Mouse (Mus musculus) E14TG2a.4 (cell line): ENCODE results near the gene Col1a1.

Experiments used
- H3K27me3 ChIP-seq: 2 replicates; pipeline ENCODE4 v1.6.1; 2014; ENCODE audit warnings: low read length, control low read depth; ENCODE audit not compliant: insufficient read depth
- H3K36me3 ChIP-seq: 2 replicates; pipeline ENCODE4 v1.6.1; 2014; ENCODE audit warnings: low read length, control low read depth; ENCODE audit not compliant: insufficient read depth
- H3K4me1 ChIP-seq: replicated peaks from 2 replicates; pipeline ENCODE4 v1.6.1; 2014; ENCODE audit warnings: low read depth, low read length, control low read depth
- H3K4me3 ChIP-seq: replicated peaks from 2 replicates; pipeline ENCODE4 v1.5.1; 2014; ENCODE audit warnings: mild to moderate bottlenecking, low read length
- H3K9me3 ChIP-seq: 2 replicates; pipeline ENCODE4 v1.6.1; 2014; ENCODE audit warnings: low read length, control low read depth
- CTCF ChIP-seq: conservative IDR thresholded peaks from 2 replicates; pipeline ENCODE4 v1.5.1; 2014; ENCODE audit warnings: low read length
- NANOG ChIP-seq: IDR thresholded peaks from 2 replicates; pipeline ENCODE4 v1.6.1; 2014; ENCODE audit warnings: borderline replicate concordance, low read length, mixed read lengths
- POU5F1 ChIP-seq: IDR thresholded peaks from 2 replicates; pipeline ENCODE4 v1.6.1; 2014; ENCODE audit warnings: low read length, borderline replicate concordance

Gene Col1a1

DNA sequence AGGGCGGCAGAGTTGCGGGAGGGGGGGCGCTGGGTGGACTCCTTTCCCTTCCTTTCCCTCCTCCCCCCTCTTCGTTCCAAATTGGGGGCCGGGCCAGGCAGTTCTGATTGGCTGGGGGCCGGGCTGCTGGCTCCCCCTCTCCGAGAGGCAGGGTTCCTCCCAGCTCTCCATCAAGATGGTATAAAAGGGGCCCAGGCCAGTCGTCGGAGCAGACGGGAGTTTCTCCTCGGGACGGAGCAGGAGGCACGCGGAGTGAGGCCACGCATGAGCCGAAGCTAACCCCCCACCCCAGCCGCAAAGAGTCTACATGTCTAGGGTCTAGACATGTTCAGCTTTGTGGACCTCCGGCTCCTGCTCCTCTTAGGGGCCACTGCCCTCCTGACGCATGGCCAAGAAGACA, at the start of gene Col1a1:
Col1a1 (plus strand) TSS at position 180 of the 400 bp plus-strand sequence.
- H3K36me3 ChIP-seq, result no peaks in the 10 kb centered on the region
- TF ChIP-seq CTCF (no peak), NANOG (no peak), POU5F1 (no peak)
- peaks cover 89% of the 10 kb centered on the region for H3K27me3 ChIP-seq
- H3K9me3 ChIP-seq, result no peaks in the 10 kb centered on the region
- peaks cover 45% of the 10 kb centered on the region for H3K4me1 ChIP-seq
- peak within 1 kb of the TSS; percentile 75 for H3K4me3 ChIP-seq

- no peaks in the 10 kb centered on the region for H3K4me1 ChIP-seq
These were observed 44.9 kb upstream of the Col1a1 start for GRCm38 (mm10) chr11:94891155-94891554.

GRCm38 (mm10) chr11:94896753-94897376, 39.2 kb upstream of the Col1a1 start:
- H3K4me1 ChIP-seq, result no peaks in the 10 kb centered on the region
- no peak overlapping the region for H3K4me3 ChIP-seq
- H3K27me3 ChIP-seq, result no peaks in the 10 kb centered on the region
- no peaks in the 10 kb centered on the region for H3K9me3 ChIP-seq
- H3K36me3 ChIP-seq, result no peaks in the 10 kb centered on the region
- TF ChIP-seq CTCF, result no peak

More at GRCm38 (mm10) chr11:94891155-94891554, 44.9 kb upstream of the Col1a1 start:
- H3K27me3 ChIP-seq, result peaks cover 15% of the 10 kb centered on the region
- no peaks in the 10 kb centered on the region for H3K36me3 ChIP-seq
- H3K4me3 ChIP-seq, result no peak overlapping the region
- TF ChIP-seq POU5F1, result no peak
- no peak for TF ChIP-seq NANOG
- no peak for TF ChIP-seq CTCF
- no peaks in the 10 kb centered on the region for H3K9me3 ChIP-seq

DNA sequence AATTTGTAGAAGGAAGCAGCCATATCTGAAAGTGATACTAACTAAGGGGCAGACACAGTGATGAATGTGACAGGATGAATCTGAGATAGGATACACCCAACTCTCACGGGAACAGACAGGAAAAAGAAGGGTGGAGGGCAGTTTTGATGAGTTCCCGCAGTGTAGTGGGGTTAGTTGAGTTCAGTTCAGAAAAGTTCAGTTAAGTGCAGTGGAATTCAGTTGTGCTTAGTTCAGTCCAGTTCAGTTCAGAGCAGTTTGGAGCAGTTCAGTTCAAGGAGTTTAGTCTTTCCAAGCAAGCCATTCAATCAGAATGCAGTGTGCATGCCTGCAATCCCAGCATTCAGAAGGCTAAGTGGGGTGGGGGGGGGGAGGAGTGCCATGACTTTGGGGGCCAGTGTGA, 34.8 kb upstream of the Col1a1 start:
- H3K9me3 ChIP-seq, result no peaks in the 10 kb centered on the region
- H3K4me1 ChIP-seq, result no peaks in the 10 kb centered on the region
- TF ChIP-seq CTCF (no peak), NANOG (no peak), POU5F1 (no peak)
- no peaks in the 10 kb centered on the region for H3K36me3 ChIP-seq
- H3K27me3 ChIP-seq, result no peaks in the 10 kb centered on the region; the same call in 1 of the 2 replicates
- no peak overlapping the region for H3K4me3 ChIP-seq

- H3K9me3 ChIP-seq, result no peaks in the 10 kb centered on the region
- peaks cover 4% of the 10 kb centered on the region; the same call in 1 of the 2 replicates for H3K27me3 ChIP-seq
- no peak overlapping the region for H3K4me3 ChIP-seq
- H3K36me3 ChIP-seq, result no peaks in the 10 kb centered on the region
- TF ChIP-seq POU5F1 (no peak), NANOG (no peak)
- H3K4me1 ChIP-seq, result no peaks in the 10 kb centered on the region
These were observed 31.7 kb upstream of the Col1a1 start for GRCm38 (mm10) chr11:94904306-94904705.

DNA sequence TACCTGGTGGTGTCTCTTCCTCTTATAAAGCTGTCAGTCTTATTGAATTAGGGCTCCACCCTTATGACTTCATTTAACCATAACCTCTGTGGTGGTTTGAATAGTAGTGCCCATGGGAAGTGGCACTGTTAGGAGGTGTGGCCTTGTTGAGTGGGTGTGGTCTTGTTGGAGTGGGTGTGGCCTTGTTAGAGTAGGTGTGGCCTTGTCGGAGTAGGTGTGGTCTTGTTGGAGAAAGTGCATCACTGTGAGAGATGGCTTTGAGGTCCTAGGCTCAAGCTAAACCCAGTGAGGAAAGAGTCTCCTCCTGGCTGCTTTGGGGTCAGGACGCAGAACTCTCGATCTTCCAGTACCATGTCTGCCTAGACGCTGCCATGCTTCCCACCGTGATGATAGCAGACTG, 25.1 kb upstream of the Col1a1 start:
- H3K27me3 ChIP-seq, result peaks cover 4% of the 10 kb centered on the region; the same call in 1 of the 2 replicates
- no peaks in the 10 kb centered on the region for H3K9me3 ChIP-seq
- H3K4me3 ChIP-seq, result no peak overlapping the region
- no peaks in the 10 kb centered on the region for H3K36me3 ChIP-seq
- no peak for TF ChIP-seq POU5F1
- TF ChIP-seq CTCF, result no peak
- no peak for TF ChIP-seq NANOG
- H3K4me1 ChIP-seq, result peaks cover 28% of the 10 kb centered on the region

DNA sequence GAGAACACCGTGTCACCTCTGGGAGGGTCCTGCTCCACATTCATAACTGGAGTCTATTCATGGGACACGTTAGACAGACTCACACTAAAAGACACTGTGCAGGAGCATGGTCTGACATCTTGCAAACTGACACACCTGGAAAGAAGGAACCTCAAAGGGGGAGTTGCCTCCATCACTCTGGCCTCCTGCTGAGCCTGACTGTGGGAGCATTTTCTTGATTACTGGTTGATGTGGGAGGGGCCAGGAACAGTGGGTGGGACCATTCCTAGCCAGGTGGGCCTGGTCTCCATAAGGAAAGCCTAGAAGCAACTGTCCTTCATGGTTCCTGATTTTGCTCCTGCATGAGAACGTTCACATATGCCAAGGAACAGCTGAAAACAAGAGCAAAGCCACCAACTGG, 23.5 kb upstream of the Col1a1 start:
- Histone ChIP-seq H3K4me1 (peaks cover 35% of the 10 kb centered on the region), H3K36me3 (no peaks in the 10 kb centered on the region)

DNA sequence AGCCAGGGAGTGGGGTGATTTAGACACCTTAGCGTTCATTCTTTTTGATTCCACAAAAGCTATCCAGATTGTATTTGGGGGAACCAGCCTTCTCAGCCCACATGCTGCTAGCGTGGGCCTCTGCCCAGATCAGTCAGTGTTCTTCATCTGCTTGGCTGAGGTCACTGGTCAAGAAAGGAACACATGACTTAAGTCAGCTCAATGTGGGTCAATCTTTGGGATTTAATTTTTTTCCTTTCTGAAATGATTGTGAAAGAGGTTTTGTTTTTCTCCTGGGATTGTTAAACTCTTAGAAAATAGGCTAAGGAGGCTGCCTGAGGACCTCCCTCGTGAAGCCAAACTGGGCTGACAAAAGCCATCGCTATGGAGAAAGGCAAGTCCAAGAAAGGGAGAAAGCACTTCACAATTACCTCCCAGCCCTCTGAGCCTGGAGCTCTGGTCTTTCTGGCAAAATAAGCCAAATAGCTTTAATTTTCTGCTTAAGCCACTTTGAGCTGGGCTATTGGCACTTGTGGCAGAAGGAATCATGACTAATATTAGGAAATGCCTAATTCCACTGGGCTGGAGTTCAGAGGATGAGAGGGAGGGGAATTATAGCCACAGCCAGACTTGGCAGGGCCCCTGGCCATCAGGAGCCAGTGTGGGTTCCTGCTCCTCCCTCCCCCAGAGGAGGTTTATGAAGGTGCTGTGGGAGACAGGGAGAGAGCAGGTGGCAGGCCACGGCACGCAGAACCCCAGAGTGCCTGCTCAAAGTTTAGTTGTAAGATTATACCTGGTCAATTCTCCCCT, 22.5 kb upstream of the Col1a1 start:
- Histone ChIP-seq H3K27me3 (peaks cover 8% of the 10 kb centered on the region; the same call in 1 of the 2 replicates), H3K9me3 (no peaks in the 10 kb centered on the region), H3K4me3 (no peak overlapping the region), H3K36me3 (no peaks in the 10 kb centered on the region), H3K4me1 (peaks cover 35% of the 10 kb centered on the region)
- no peak for TF ChIP-seq CTCF
- TF ChIP-seq POU5F1, result no peak
- TF ChIP-seq NANOG, result no peak

More for the DNA sequence above, 23.5 kb upstream of the Col1a1 start:
- TF ChIP-seq NANOG, result no peak
- TF ChIP-seq POU5F1, result no peak
- TF ChIP-seq CTCF, result no peak
- H3K9me3 ChIP-seq, result no peaks in the 10 kb centered on the region
- peaks cover 12% of the 10 kb centered on the region for H3K27me3 ChIP-seq
- no peak overlapping the region for H3K4me3 ChIP-seq
